Mouse (Mus musculus): ENCODE data around the gene Gm45717.

GRCm38 (mm10) chr7:140942811-140943210 lies 12.9 kb downstream of the Gm45717 start:
- TF ChIP-seq CTCF (IDR thresholded peaks at IDR 0.05; ENCODE audit: low read depth) (no peak), EP300 (IDR thresholded peaks at IDR 0.05; ENCODE audit: low read depth) (no peak)
